Mouse (Mus musculus) bone marrow, adult 2 months (tissue): ENCODE data around the gene Gzmf. TPM values are rescaled to one million over a fixed set of nuclear protein-coding genes. Genes with fewer than 3 reads are reported as not detected.
A peak's percentile ranks its signal among the peaks of the same experiment; 100 is the strongest.
"Not testable (repeated sequence)": the region's sequence is repeated elsewhere in the genome, so short reads cannot be mapped to it uniquely, and the experiment has no call there.

Experiments used
- H3K27ac ChIP-seq: fragments of 200-500 bp; 2 replicates; pipeline ENCODE4 v1.5.1; 2012; ENCODE audit warnings: low read depth, mild to moderate bottlenecking, control low read depth, inconsistent platforms, low read length; ENCODE audit not compliant: control insufficient read depth, poor library complexity, insufficient read depth
- H3K4me1 ChIP-seq: fragments of 200-500 bp; 2 replicates; pipeline ENCODE4 v1.6.1; 2011; ENCODE audit warnings: low read length; ENCODE audit not compliant: control insufficient read depth, insufficient read depth
- H3K4me3 ChIP-seq: fragments of 200-500 bp; replicated peaks from 2 replicates; pipeline ENCODE3; 2011; ENCODE audit warnings: mild to moderate bottlenecking, low read depth, low read length, control low read depth; ENCODE audit not compliant: control insufficient read depth
- CTCF ChIP-seq: fragments of 200-500 bp; IDR thresholded peaks from 2 replicates; pipeline ENCODE4 v1.5.1; 2011; ENCODE audit warnings: low read length, control low read depth; ENCODE audit not compliant: control insufficient read depth, insufficient read depth
- POLR2A ChIP-seq: fragments of 200-500 bp; IDR thresholded peaks from 2 replicates; pipeline ENCODE4 v1.6.1; 2011; ENCODE audit warnings: low read depth, mild to moderate bottlenecking, control low read depth, low read length, borderline replicate concordance; ENCODE audit not compliant: control insufficient read depth
- WGBS: fragments of 180-500 bp; shearing (Covaris S2); methylation state at CpG from one replicate; pipeline ENCODE4 v1.1.7; 2018; 5-methylcytosine and 5-hydroxymethylcytosine counted together
- polyA plus RNA-seq: library from polyadenylated mRNA; stranded (reverse); fragments of >200 nt; gene quantifications from 2 replicates; pipeline ENCODE4 v1.2.4, GENCODE M21; 2011; ENCODE audit warnings: low replicate concordance; ENCODE audit not compliant: missing spikeins, insufficient read depth, insufficient read length

Gene Gzmf
- polyA plus RNA-seq = not detected in 2 replicates

- TF ChIP-seq POLR2A (no peak), CTCF (no peak)
- 78% methylated on average over 4 of the region's 4 CpGs for WGBS
- Histone ChIP-seq H3K27ac (no peak within 1 kb of the TSS), H3K4me3 (no peak within 1 kb of the TSS), H3K4me1 (no peaks in the 10 kb centered on the region)
Observed at GRCm38 (mm10) chr14:56211317-56211716, at the start of gene Gzmf. Gene Gzmf, minus strand, starts transcription at chr14:56211417.

DNA sequence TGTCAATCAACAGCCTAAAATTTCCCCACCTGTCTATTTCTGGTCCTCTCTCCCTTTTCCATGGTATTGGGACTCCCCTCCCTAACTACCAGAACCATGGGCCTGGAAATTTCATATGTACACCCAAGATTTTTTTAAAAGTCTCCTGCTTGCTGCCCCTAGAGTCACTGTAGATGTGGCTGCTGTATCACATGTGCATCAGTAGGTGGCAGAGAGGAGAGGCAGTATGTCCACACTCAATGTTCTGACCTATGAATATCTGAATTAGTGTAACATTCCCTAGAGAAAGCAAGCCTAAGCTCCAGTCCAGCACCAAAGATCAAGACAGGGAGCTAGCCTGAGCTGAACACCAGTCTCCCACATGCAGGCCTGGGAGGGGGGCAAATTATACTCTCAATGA, 29.2 kb upstream of the Gzmf start:
- no peak overlapping the region for H3K27ac ChIP-seq
- no peak overlapping the region for H3K4me3 ChIP-seq
- TF ChIP-seq CTCF = no peak
- no peak for TF ChIP-seq POLR2A
- H3K4me1 ChIP-seq = no peaks in the 10 kb centered on the region

DNA sequence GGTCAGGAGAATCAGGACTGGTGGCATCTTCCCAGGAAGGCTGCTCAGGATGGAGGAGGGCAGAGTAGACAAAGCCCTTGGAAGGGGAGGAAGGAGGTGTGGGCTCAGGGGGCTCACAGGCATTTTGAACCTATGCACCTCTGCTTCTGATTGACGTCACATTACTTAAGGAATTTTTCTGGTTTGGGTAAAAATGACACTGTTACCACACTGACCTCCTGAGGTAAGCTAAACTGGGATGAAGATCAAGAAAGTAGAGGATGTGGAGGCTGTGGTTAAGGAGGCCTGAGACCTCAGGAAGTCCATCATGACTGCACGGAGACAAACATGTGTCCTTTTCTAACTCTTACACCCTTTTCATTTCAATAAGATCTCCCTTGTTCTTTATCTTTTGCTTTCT, 23.3 kb upstream of the Gzmf start, which contains the start of gene Gzmc:
Gzmc (minus strand) TSS at position 101 of the 400 bp plus-strand sequence.
- Histone ChIP-seq H3K4me3 (no peak within 1 kb of the TSS), H3K4me1 (no peaks in the 10 kb centered on the region), H3K27ac (no peak within 1 kb of the TSS)
- WGBS = 8% methylated on average over 2 of the region's 2 CpGs
- TF ChIP-seq CTCF (no peak), POLR2A (no peak)

DNA sequence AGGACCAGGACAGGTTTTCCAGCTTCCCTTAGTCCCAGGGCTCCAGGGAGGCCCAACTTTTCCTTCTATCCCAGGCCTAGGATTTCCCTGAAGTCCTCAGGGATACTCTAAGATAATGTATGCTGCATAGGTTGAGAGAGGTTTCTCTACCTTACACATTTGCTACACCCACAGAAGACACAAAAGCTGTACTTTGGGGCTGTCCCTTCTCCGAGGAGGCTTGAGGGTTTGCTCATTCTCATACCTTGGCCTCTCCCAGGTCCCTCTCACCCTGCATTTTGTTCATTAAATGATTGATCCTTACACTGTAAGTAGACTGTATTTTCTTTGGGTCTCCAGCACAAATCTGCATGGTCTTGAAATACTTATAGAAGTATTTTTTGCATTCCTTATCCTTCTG, 5.6 kb downstream of the Gzmf start:
- no peak overlapping the region for H3K4me3 ChIP-seq
- no peak for TF ChIP-seq CTCF
- TF ChIP-seq POLR2A = no peak
- 58% methylated on average over 1 of the region's 1 CpGs for WGBS
- H3K4me1 ChIP-seq = no peaks in the 10 kb centered on the region
- H3K27ac ChIP-seq = no peak overlapping the region

DNA sequence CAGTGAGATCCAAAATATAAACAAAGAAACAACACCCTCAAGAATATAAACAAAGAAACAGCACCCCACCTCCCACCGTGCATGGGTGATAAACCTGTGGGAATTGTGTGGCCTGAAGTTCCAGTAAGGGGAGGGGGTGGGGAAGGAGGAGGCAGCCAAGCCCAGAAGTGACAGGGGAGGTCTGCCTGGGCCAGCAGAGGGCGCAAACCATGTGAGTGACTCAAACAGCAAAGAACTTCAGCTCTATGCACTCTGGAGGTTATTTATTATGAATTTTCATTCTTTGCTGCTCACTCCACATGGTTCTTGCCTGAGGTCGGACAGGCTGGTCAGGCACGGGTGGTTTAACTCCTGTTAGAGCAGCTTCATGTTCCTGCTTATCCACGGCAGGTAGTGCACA, 6.2 kb downstream of the Gzmf start:
- not testable (repeated sequence) for H3K4me1 ChIP-seq, H3K4me3 ChIP-seq, H3K27ac ChIP-seq
- WGBS = 31% methylated on average over 5 of the region's 5 CpGs
- peak; percentile 45 for TF ChIP-seq CTCF

- TF ChIP-seq POLR2A = no peak
- TF ChIP-seq CTCF = peak; percentile 84
Observed at GRCm38 (mm10) chr14:56203975-56204374, 7.2 kb downstream of the Gzmf start.

DNA sequence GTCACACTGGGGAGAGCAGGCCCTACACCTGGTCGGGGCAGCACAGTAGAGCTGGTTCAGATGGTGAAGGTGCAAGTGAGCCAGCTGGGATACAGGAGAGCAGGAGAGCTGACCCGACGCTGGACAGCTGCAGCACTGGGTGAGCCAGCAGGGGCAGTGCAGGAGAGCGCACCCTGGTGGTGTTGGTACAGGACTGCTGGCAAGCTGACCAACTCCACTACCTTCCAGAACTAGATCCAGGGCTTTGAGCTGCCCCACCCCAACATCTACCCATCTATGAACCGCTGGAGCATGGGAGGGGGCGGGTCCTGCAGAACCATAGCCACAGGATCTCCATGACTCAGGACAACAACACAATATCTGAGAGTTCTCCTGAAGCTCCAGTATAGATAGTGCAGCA, 24.3 kb downstream of the Gzmf start:
- no peak for TF ChIP-seq POLR2A
- peak; percentile 33; the same call in 1 of the 2 replicates for TF ChIP-seq CTCF
- no peak overlapping the region for H3K4me3 ChIP-seq
- no peaks in the 10 kb centered on the region for H3K4me1 ChIP-seq
- no peak overlapping the region for H3K27ac ChIP-seq
- 47% methylated on average over 6 of the region's 6 CpGs for WGBS

More at GRCm38 (mm10) chr14:56203975-56204374, 7.2 kb downstream of the Gzmf start:
- H3K4me1 ChIP-seq = no peaks in the 10 kb centered on the region
- WGBS = 3% methylated on average over 2 of the region's 2 CpGs
- H3K4me3 ChIP-seq = no peak overlapping the region
- H3K27ac ChIP-seq = no peak overlapping the region

- Histone ChIP-seq H3K27ac (no peak overlapping the region), H3K4me1 (no peaks in the 10 kb centered on the region), H3K4me3 (no peak overlapping the region)
- TF ChIP-seq POLR2A = no peak
- TF ChIP-seq CTCF = no peak
- WGBS = 60% methylated on average over 5 of the region's 5 CpGs
Observed at GRCm38 (mm10) chr14:56186521-56186920, 24.7 kb downstream of the Gzmf start.

DNA sequence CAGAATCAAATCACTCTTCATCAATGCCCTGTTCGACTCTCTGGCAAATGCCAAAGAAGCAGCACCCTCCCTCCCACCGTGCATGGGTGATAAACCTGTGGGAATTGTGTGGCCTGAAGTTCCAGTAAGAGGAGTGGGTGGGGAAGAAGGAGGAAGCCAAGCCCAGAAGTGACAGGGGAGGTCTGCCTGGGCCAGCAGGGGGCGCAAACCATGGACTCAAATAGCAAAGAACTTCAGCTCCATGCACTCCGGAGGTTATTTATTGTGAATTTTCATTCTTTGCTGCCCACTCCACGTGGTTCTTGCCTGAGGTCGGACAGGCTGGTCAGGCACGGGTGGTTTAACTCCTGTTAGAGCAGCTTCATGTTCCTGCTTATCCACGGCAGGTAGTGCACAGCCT, 33.6 kb downstream of the Gzmf start:
- not testable (repeated sequence) for H3K4me3 ChIP-seq, H3K4me1 ChIP-seq, H3K27ac ChIP-seq
- WGBS = 16% methylated on average over 8 of the region's 8 CpGs
- TF ChIP-seq CTCF = peak; percentile 63

GRCm38 (mm10) chr14:56174499-56174898, 36.7 kb downstream of the Gzmf start, which contains the start of gene Gzmn:
Gene Gzmn, minus strand, starts transcription at chr14:56174599.
- Histone ChIP-seq H3K4me1 (no peaks in the 10 kb centered on the region), H3K27ac (no peak within 1 kb of the TSS), H3K4me3 (no peak within 1 kb of the TSS)
- TF ChIP-seq CTCF (no peak), POLR2A (no peak)
- 86% methylated on average over 5 of the region's 5 CpGs for WGBS
